Mouse (Mus musculus) naive thymus-derived CD4-positive, alpha-beta T cell, adult 2 months (primary cell): Measurements from ENCODE around the gene Slc17a3.

Experiments
- DNase-seq: peaks from one replicate; pipeline ENCODE4 v3.0.0-alpha.2; 2011; ENCODE audit warnings: low read depth

The Slc17a3 gene

GRCm38 (mm10) chr13:23879106-23879505, 39.9 kb downstream of the Slc17a3 start:
- DNase-seq, result no peak

- DNase-seq, result no peak
Measured at GRCm38 (mm10) chr13:23879636-23880035, 40.4 kb downstream of the Slc17a3 start.

GRCm38 (mm10) chr13:23885540-23885939, 46.3 kb downstream of the Slc17a3 start:
- DNase-seq, result peak; percentile 8

- DNase-seq, result no peak
Measured at GRCm38 (mm10) chr13:23887026-23887725, 47.9 kb downstream of the Slc17a3 start.

- no peak for DNase-seq
Measured at GRCm38 (mm10) chr13:23889011-23889605, 49.9 kb downstream of the Slc17a3 start.

- no peak for DNase-seq
Measured at GRCm38 (mm10) chr13:23892592-23893268, 53.5 kb downstream of the Slc17a3 start.

GRCm38 (mm10) chr13:23893269-23893593, 54.0 kb downstream of the Slc17a3 start:
- DNase-seq, result no peak

GRCm38 (mm10) chr13:23898242-23898641, 59.0 kb downstream of the Slc17a3 start:
- DNase-seq, result peak; percentile 33

- no peak for DNase-seq
Measured at GRCm38 (mm10) chr13:23906906-23907305, 67.7 kb downstream of the Slc17a3 start.

GRCm38 (mm10) chr13:23910121-23910520, 70.9 kb downstream of the Slc17a3 start:
- DNase-seq, result peak; percentile 15
